Mouse (Mus musculus) ovary, adult 10 weeks (tissue): ENCODE results near the gene Hnrnpu. TPM values are rescaled to one million over a fixed set of nuclear protein-coding genes. Genes with fewer than 3 reads are reported as not detected.

Experiments
- polyA plus RNA-seq: library from polyadenylated mRNA; stranded (reverse); fragments of 350-450 nt; fragmentation: Illumina TruSeq; extraction: RNeasy Lipid Tissue Mini Kit (QIAGEN cat#74804); gene quantifications from one replicate; pipeline ENCODE4 v1.2.3, GENCODE M21; 2014

Gene Hnrnpu
- polyA plus RNA-seq, result 1,683 TPM

DNA sequence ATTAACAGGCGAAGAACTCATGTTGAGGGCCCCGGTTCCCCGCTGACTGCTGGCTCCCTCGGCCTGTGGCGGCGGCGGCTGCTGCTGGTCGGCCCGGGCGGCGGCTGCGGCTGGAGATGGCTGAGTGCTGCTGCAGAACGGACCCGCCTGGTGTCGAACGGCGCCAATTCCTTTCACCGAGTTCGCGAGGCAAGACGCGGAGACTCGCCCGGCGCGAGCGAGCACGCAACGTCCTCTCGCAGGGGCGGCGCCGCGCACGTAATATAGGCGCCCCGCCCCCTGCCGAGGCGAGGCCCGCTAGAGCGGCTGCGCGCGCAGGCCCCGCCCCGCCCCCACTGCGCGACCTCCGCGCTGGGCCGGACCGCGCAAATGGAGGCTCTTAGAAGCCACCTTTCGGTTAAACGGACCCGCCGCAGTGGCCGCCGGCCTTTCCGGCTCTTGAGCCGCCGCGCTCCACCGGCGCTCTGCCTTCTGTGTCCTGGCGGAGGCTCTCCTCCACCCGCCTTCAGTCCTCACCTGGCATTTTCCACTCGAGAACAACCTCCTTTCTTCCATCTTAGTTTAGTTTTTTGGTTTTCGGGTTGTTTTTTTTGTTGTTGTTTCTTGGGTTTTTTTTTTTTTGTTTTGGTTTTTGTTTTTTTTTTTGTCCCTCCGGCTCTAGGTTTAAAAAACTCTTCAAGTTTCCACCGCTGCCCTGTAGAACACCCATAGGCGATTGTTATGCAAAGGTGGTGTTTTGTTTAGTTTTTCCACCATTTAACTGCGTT is at the start of gene Hnrnpu:
Hnrnpu (minus strand) TSS at position 247 of the 767 bp plus-strand sequence.

DNA sequence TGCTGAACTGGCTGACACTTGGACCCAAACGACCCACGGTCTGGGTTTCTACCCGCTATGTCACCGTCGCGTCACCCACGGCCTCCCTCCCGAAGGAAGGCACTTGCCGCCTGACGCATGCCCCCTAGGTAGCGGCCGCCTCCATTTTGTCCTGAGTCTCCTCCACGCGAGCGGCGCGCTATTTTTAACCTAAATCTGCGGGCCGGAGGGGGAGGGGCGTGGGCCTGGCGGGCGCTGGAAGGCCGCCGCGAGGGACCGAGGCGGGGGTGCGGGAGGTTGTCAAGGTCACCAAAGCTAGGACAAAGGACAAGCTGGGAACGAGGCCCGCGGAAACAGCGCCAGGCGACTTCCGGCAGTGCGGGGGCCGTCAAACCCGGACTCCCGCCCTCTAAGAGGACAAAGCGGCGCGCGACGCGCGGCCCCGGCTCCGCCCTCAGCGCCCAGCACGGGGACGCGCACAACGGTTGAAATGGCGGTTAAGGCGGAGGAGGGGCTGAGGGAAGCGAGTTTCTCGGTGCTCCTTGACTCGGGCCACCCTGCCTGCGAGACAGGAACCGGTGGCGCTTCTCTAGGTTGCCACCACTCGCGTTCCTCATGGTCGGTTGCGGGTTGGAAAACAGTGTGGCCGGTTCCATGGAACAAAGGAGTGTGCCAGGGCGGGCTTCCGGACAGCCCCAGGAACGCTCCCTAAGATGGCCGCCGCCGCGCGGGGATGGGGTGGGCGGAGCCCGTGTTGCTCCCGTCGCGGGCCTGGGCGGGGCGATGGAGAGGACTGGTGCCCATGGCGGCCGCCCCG is 19.0 kb downstream of the Hnrnpu start, which contains the start of gene Cox20:
Cox20 (plus strand) TSS at position 742 of the 796 bp plus-strand sequence.

Other genes starting within 250 kb of the Hnrnpu start
- 74.7 TPM for gene Desi2, start 150.4 kb downstream of the Hnrnpu start, polyA plus RNA-seq
- gene Cox20, start 18.7 kb downstream of the Hnrnpu start, polyA plus RNA-seq, result 442 TPM
- 17.8 TPM for gene Efcab2, start 68.3 kb upstream of the Hnrnpu start, polyA plus RNA-seq
- 2.0 TPM for gene Kif26b, start 191.3 kb upstream of the Hnrnpu start, polyA plus RNA-seq